In the genomic region with DNA sequence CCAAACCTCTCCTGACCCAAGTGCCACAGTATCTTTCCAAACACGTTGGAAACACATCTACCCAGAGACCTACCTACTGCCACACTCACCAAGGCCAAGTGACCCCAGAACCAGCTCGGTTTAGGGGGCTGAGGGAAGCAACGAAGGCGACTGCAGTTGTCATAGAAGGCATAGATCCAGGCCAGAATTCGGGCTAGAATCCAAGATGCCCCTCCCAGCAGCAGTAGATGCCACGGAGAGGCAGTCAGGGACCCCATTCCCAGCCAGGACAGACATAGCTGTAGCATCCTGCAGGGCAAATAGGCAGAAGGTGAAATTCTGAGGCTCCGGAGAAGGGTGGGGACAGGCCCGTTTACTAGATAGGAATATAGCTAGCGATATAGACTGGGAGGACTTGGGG, we compare ENCODE assay signal across 8 mouse cellular contexts. TPM values are rescaled to one million over a fixed set of nuclear protein-coding genes. Genes with fewer than 3 reads are reported as not detected.
DNase-seq lines count a peak whose midpoint lies in the region; ATAC-seq and TF ChIP-seq lines count a peak whose summit lies in the region.
"Had no signal": no experiment of that assay in that cellular context is flagged by ENCODE, and none has a peak within 500 bp of the region (broad histone marks: within the 10 kb centered on the region; RNA-seq: fewer than 3 reads in every experiment).

No protein-coding gene starts in this region.

- TF ChIP-seq CTCF in C2C12 (IDR thresholded peaks at IDR 0.05; ENCODE audit: control insufficient read depth, insufficient read depth, insufficient read length): no peak
- no peak for TF ChIP-seq CTCF in forebrain, postnatal 0 days (IDR thresholded peaks at IDR 0.05; ENCODE audit: low read depth)
- TF ChIP-seq CTCF in liver, embryonic 14.5 days (IDR thresholded peaks at IDR 0.05; ENCODE audit: low read depth): no peak
- no peak for TF ChIP-seq CTCF in olfactory bulb, adult 2 months (IDR thresholded peaks at IDR 0.05; ENCODE audit: insufficient read depth, low read depth, low read length)

- H3K9ac ChIP-seq in forebrain, postnatal 0 days: peak overlapping the region; percentile 45
- peak overlapping the region; percentile 57 for H3K9ac ChIP-seq in liver, embryonic 14.5 days (replicated peaks)

- H3ac ChIP-seq in C2C12 (ENCODE audit: control insufficient read depth, insufficient read length, low read depth): peak overlapping the region; percentile 75

- H3K4me3 ChIP-seq in C2C12 (ENCODE audit: insufficient read depth, poor library complexity, severe bottlenecking): peak overlapping the region; percentile 56
- H3K4me3 ChIP-seq in forebrain, postnatal 0 days (ENCODE audit: low read depth, low read length): peak overlapping the region; percentile 45
- peak overlapping the region; percentile 59 to 71 for H3K4me3 ChIP-seq in liver, embryonic 14.5 days (ENCODE audit: insufficient read depth in 1 of 2, low read depth in 2 of 2, low read length in 2 of 2)
- H3K4me3 ChIP-seq in olfactory bulb, adult 2 months (ENCODE audit: insufficient read depth, low read depth, low read length): peak overlapping the region; percentile 61

- no peaks in the 10 kb centered on the region for H3K4me1 ChIP-seq in forebrain, postnatal 0 days (ENCODE audit: insufficient read depth)
- peaks cover 0 to 12% of the 10 kb centered on the region in 2 experiments; a peak in 2 of 4 replicates for H3K4me1 ChIP-seq in liver, embryonic 14.5 days (replicated peaks; ENCODE audit: control insufficient read depth in 2 of 2, insufficient read depth in 2 of 2, low read length in 1 of 2)
- H3K4me1 ChIP-seq in olfactory bulb, adult 2 months (ENCODE audit: control insufficient read depth, insufficient read depth, low read length): peaks cover 15% of the 10 kb centered on the region

- H3K4me2 ChIP-seq in forebrain, postnatal 0 days (ENCODE audit: low read depth): peak overlapping the region; percentile 60
- peak overlapping the region; percentile 76 for H3K4me2 ChIP-seq in liver, embryonic 14.5 days (ENCODE audit: low read depth)

- H3K79me3 ChIP-seq in C2C12 (ENCODE audit: low read depth): no peaks in the 10 kb centered on the region

- H3K79me2 ChIP-seq in C2C12 (ENCODE audit: control insufficient read depth, insufficient read depth): peaks cover 8% of the 10 kb centered on the region

- DNase-seq in forebrain, postnatal 0 days: no peak
- no peak for DNase-seq in liver, embryonic 14.5 days (ENCODE audit: low read depth in 3 of 3, low spot score in 3 of 3)
- no peak for DNase-seq in gastrocnemius, postnatal 10 days
- DNase-seq in left cerebral cortex, adult 11 months (ENCODE audit: low spot score): no peak

- peak; percentile 7 for ATAC-seq in CD4-positive, CD25-positive, alpha-beta regulatory T cell, adult 4 months
- ATAC-seq in forebrain, postnatal 0 days: no peak
- peak; percentile 26; the same call in 1 of the 2 replicates for ATAC-seq in liver, embryonic 14.5 days (ENCODE audit: insufficient read depth)

- WGBS in forebrain, postnatal 0 days: 59% methylated on average over 9 of the region's 9 CpGs
- 34% methylated on average over 9 of the region's 9 CpGs for WGBS in liver, embryonic 14.5 days (ENCODE audit: insufficient replicate concordance)
- 44% methylated on average over 9 of the region's 9 CpGs for WGBS in olfactory bulb, adult 2 months

- TF ChIP-seq POLR2A in olfactory bulb, adult 2 months (IDR thresholded peaks at IDR 0.05; ENCODE audit: insufficient read depth, low read depth, low read length): no peak

- H3K9me3 ChIP-seq in forebrain, postnatal 0 days (ENCODE audit: low read length): no peaks in the 10 kb centered on the region
- H3K9me3 ChIP-seq in liver, embryonic 14.5 days (ENCODE audit: control insufficient read depth, low read length): no peaks in the 10 kb centered on the region

- peak overlapping the region; percentile 62 for H3K27ac ChIP-seq in forebrain, postnatal 0 days (ENCODE audit: low read depth, low read length)
- H3K27ac ChIP-seq in liver, embryonic 14.5 days: no peak overlapping the region
- peak overlapping the region; percentile 18 for H3K27ac ChIP-seq in olfactory bulb, adult 2 months (ENCODE audit: insufficient read depth, low read depth, low read length)

- no peaks in the 10 kb centered on the region for H3K36me3 ChIP-seq in C2C12 (ENCODE audit: control insufficient read depth, insufficient read depth)
- no peaks in the 10 kb centered on the region for H3K36me3 ChIP-seq in forebrain, postnatal 0 days (ENCODE audit: insufficient read depth)
- H3K36me3 ChIP-seq in liver, embryonic 14.5 days (replicated peaks; ENCODE audit: control insufficient read depth, insufficient read depth, low read depth): no peaks in the 10 kb centered on the region

- TF ChIP-seq EP300 in liver, embryonic 14.5 days (IDR thresholded peaks at IDR 0.05; ENCODE audit: low read depth): no peak

- no peaks in the 10 kb centered on the region for H3K27me3 ChIP-seq in C2C12 (ENCODE audit: control insufficient read depth, insufficient read depth, insufficient read length)
- H3K27me3 ChIP-seq in forebrain, postnatal 0 days (ENCODE audit: insufficient read depth, low read length): no peaks in the 10 kb centered on the region
- no peaks in the 10 kb centered on the region for H3K27me3 ChIP-seq in liver, embryonic 14.5 days (ENCODE audit: control insufficient read depth, insufficient read depth, low read length)

TF ChIP-seq in C2C12, 6 proteins besides CTCF, POLR2A, EP300 and RAD21:
- no peak for TF ChIP-seq MYOD1 (IDR thresholded peaks at IDR 0.05; ENCODE audit: control insufficient read depth, insufficient read length, low read depth)
- TF ChIP-seq USF1 (IDR thresholded peaks at IDR 0.05; ENCODE audit: low read depth): no peak
- TF ChIP-seq MAX (IDR thresholded peaks at IDR 0.05): no peak
- no peak for TF ChIP-seq CEBPB (IDR thresholded peaks at IDR 0.05; ENCODE audit: low read depth)
- TF ChIP-seq MYOG (IDR thresholded peaks at IDR 0.05; ENCODE audit: control insufficient read depth, extremely low read depth, insufficient read length): no peak
- no peak for TF ChIP-seq FOSL1 (IDR thresholded peaks at IDR 0.05; ENCODE audit: insufficient read depth, low read length, poor library complexity, severe bottlenecking)

RNA-seq across cellular contexts. Expression of gene Cyp4f13, which starts 0.5 kb away (rescaled TPM):
- 1.5 TPM for polyA plus RNA-seq in C2C12 (2012; fragmentation: generic; extraction: Trizol)
- polyA plus RNA-seq in CD4-positive, CD25-positive, alpha-beta regulatory T cell, adult 4 months (2017; shearing (Covaris generic)): 10 to 100 TPM; 43.6 to 81.3 TPM
- 6.9 and 7.1 TPM in 2 replicates for total RNA-seq in forebrain, postnatal 0 days (2014; rRNA removed)
- 6.9 and 7.8 TPM in 2 replicates for polyA plus RNA-seq in forebrain, postnatal 0 days (2015; fragmentation: Nextera tagmentation; extraction: Ambion mirVana)
- polyA plus RNA-seq in liver, embryonic 14.5 days (2012; rRNA removed): 3.3 and 3.6 TPM in 2 replicates
- 4.1 and 6.0 TPM in 2 replicates for polyA plus RNA-seq in liver, embryonic 14.5 days (2014; fragmentation: Nextera tagmentation; extraction: Ambion mirVana)
- not detected in 2 replicates for polyA plus RNA-seq in olfactory bulb, adult 2 months (2012; ENCODE audit: insufficient read depth, insufficient read length, low replicate concordance, missing spikeins)
- total RNA-seq in gastrocnemius, postnatal 10 days (2021): 10 to 100 TPM in 1 of 2 experiments, 1 to 10 TPM in 1; 7.6 to 11.1 TPM

RNA-seq across cellular contexts. Expression of gene Zfp472, which starts 18.9 kb away (rescaled TPM):
- polyA plus RNA-seq in C2C12 (2012; fragmentation: generic; extraction: Trizol): 1.8 TPM
- 10 to 100 TPM; 23.1 to 26.6 TPM for polyA plus RNA-seq in CD4-positive, CD25-positive, alpha-beta regulatory T cell, adult 4 months (2017; shearing (Covaris generic))
- total RNA-seq in forebrain, postnatal 0 days (2014; rRNA removed): 6.9 and 10.1 TPM in 2 replicates
- 6.8 and 7.5 TPM in 2 replicates for polyA plus RNA-seq in forebrain, postnatal 0 days (2015; fragmentation: Nextera tagmentation; extraction: Ambion mirVana)
- 1.3 and 2.3 TPM in 2 replicates for polyA plus RNA-seq in liver, embryonic 14.5 days (2012; rRNA removed)
- 6.1 and 6.8 TPM in 2 replicates for polyA plus RNA-seq in liver, embryonic 14.5 days (2014; fragmentation: Nextera tagmentation; extraction: Ambion mirVana)
- not detected in 2 replicates for polyA plus RNA-seq in olfactory bulb, adult 2 months (2012; ENCODE audit: insufficient read depth, insufficient read length, low replicate concordance, missing spikeins)
- 1 to 10 TPM; 2.5 to 3.0 TPM for total RNA-seq in gastrocnemius, postnatal 10 days (2021)

RNA-seq across cellular contexts. Expression of gene Cyp4f14, which starts 29.6 kb away (rescaled TPM):
- 0.02 TPM for polyA plus RNA-seq in C2C12 (2012; fragmentation: generic; extraction: Trizol)
- not detected for polyA plus RNA-seq in CD4-positive, CD25-positive, alpha-beta regulatory T cell, adult 4 months (2017; shearing (Covaris generic))
- 0.31 and 0.62 TPM in 2 replicates for total RNA-seq in forebrain, postnatal 0 days (2014; rRNA removed)
- 0.38 and 0.48 TPM in 2 replicates for polyA plus RNA-seq in forebrain, postnatal 0 days (2015; fragmentation: Nextera tagmentation; extraction: Ambion mirVana)
- 0.02 TPM in 1 of 2 replicates, not detected in the other for polyA plus RNA-seq in liver, embryonic 14.5 days (2012; rRNA removed)
- not detected in 2 replicates for polyA plus RNA-seq in liver, embryonic 14.5 days (2014; fragmentation: Nextera tagmentation; extraction: Ambion mirVana)
- polyA plus RNA-seq in olfactory bulb, adult 2 months (2012; ENCODE audit: insufficient read depth, insufficient read length, low replicate concordance, missing spikeins): not detected in 2 replicates
- under 1 TPM; 0.14 to 0.32 TPM for total RNA-seq in gastrocnemius, postnatal 10 days (2021)
- total RNA-seq: common myeloid progenitor, adult 5-6 weeks had no signal

RNA-seq across cellular contexts. Expression of gene Zfp952, which starts 46.2 kb away (rescaled TPM):
- 1.4 TPM for polyA plus RNA-seq in C2C12 (2012; fragmentation: generic; extraction: Trizol)
- polyA plus RNA-seq in CD4-positive, CD25-positive, alpha-beta regulatory T cell, adult 4 months (2017; shearing (Covaris generic)): 10 to 100 TPM; 14.7 to 17.3 TPM
- total RNA-seq in forebrain, postnatal 0 days (2014; rRNA removed): 19.3 and 19.7 TPM in 2 replicates
- 9.0 and 12.3 TPM in 2 replicates for polyA plus RNA-seq in forebrain, postnatal 0 days (2015; fragmentation: Nextera tagmentation; extraction: Ambion mirVana)
- polyA plus RNA-seq in liver, embryonic 14.5 days (2012; rRNA removed): 1.1 and 1.8 TPM in 2 replicates
- polyA plus RNA-seq in liver, embryonic 14.5 days (2014; fragmentation: Nextera tagmentation; extraction: Ambion mirVana): 2.2 and 2.3 TPM in 2 replicates
- not detected in 2 replicates for polyA plus RNA-seq in olfactory bulb, adult 2 months (2012; ENCODE audit: insufficient read depth, insufficient read length, low replicate concordance, missing spikeins)
- total RNA-seq in gastrocnemius, postnatal 10 days (2021): 1 to 10 TPM; 5.3 to 7.7 TPM

RNA-seq across cellular contexts. Expression of gene Zfp870, which starts 55.3 kb away (rescaled TPM):
- 0.99 TPM for polyA plus RNA-seq in C2C12 (2012; fragmentation: generic; extraction: Trizol)
- 10 to 100 TPM; 11.6 to 13.8 TPM for polyA plus RNA-seq in CD4-positive, CD25-positive, alpha-beta regulatory T cell, adult 4 months (2017; shearing (Covaris generic))
- total RNA-seq in forebrain, postnatal 0 days (2014; rRNA removed): 9.1 and 9.3 TPM in 2 replicates
- 4.4 and 5.2 TPM in 2 replicates for polyA plus RNA-seq in forebrain, postnatal 0 days (2015; fragmentation: Nextera tagmentation; extraction: Ambion mirVana)
- 0.55 and 0.79 TPM in 2 replicates for polyA plus RNA-seq in liver, embryonic 14.5 days (2012; rRNA removed)
- polyA plus RNA-seq in liver, embryonic 14.5 days (2014; fragmentation: Nextera tagmentation; extraction: Ambion mirVana): 1.5 and 2.8 TPM in 2 replicates
- polyA plus RNA-seq in olfactory bulb, adult 2 months (2012; ENCODE audit: insufficient read depth, insufficient read length, low replicate concordance, missing spikeins): not detected in 2 replicates
- 1 to 10 TPM; 7.1 to 7.4 TPM for total RNA-seq in gastrocnemius, postnatal 10 days (2021)
